Mouse (Mus musculus): ENCODE measurements at regions not wholly inside any gene's neighbourhood (a gene's known extent, or its start where the extent isn't known, plus 50 kb on each side); places are given as distances from the start of the nearest gene placed in this dataset.

- no peak for ATAC-seq (replicated peaks; ENCODE audit: insufficient number of reproducible peaks, low FRiP score, low TSS enrichment, poor library complexity, severe bottlenecking)
Observed at GRCm38 (mm10) chr3:147852830-147853229, 1000.7 kb downstream of the Ttll7 start.

- ATAC-seq (replicated peaks; ENCODE audit: insufficient number of reproducible peaks, low FRiP score, low TSS enrichment, poor library complexity, severe bottlenecking): 0 out of 2 replicates have a peak, but pooled peaks have one; percentile 5
Observed at GRCm38 (mm10) chr3:147841357-147841756, 989.2 kb downstream of the Ttll7 start.

DNA sequence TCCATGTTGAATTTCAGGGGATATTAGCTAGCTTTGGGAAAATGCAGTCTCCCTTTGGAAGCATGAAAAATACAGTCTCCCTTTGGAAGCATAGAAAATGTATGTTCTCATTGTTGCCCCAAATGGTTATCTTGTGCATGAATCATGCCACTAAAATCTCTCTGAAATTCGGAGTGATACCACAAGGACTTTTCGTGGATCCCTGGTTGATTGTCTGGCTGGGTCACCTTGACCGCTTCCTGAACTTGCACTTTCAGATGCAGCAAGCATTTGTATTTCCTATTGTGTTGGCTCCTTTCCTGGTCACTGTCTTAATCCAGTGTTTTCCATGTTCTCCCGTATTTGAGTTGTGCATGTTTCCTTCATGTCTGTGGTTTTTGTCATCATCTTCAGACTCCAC lies 986.6 kb downstream of the Ttll7 start:
- ATAC-seq (replicated peaks; ENCODE audit: insufficient number of reproducible peaks, low FRiP score, low TSS enrichment, poor library complexity, severe bottlenecking): no peak

GRCm38 (mm10) chr3:147835716-147836115 lies 983.5 kb downstream of the Ttll7 start:
- no peak for ATAC-seq (replicated peaks; ENCODE audit: insufficient number of reproducible peaks, low FRiP score, low TSS enrichment, poor library complexity, severe bottlenecking)

DNA sequence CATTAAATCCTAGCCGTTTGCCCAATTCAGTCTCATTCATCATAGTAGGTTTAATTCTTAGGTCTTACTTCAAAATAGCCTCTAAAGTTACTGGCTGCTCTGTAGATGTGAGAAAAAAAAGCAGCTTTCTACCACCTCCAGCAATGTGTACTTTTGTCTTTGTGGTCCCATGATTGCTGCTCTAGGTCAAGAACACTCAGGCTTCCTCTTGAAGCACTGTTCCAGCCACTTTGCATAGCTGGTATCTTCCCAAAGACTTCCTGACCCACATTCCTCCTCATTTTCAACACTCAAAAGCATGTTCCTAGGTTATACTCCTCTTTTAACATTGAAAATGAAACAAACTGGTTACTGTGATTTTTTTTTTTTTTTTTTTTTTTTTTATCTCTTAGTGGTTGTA lies 973.2 kb downstream of the Ttll7 start:
- no peak for ATAC-seq (replicated peaks; ENCODE audit: insufficient number of reproducible peaks, low FRiP score, low TSS enrichment, poor library complexity, severe bottlenecking)

- ATAC-seq (replicated peaks; ENCODE audit: insufficient number of reproducible peaks, low FRiP score, low TSS enrichment, poor library complexity, severe bottlenecking): no peak
Observed at GRCm38 (mm10) chr3:147824451-147824850, 972.3 kb downstream of the Ttll7 start.

- ATAC-seq (replicated peaks; ENCODE audit: insufficient number of reproducible peaks, low FRiP score, low TSS enrichment, poor library complexity, severe bottlenecking): no peak
Observed at GRCm38 (mm10) chr3:147814080-147814650, 962.0 kb downstream of the Ttll7 start.

DNA sequence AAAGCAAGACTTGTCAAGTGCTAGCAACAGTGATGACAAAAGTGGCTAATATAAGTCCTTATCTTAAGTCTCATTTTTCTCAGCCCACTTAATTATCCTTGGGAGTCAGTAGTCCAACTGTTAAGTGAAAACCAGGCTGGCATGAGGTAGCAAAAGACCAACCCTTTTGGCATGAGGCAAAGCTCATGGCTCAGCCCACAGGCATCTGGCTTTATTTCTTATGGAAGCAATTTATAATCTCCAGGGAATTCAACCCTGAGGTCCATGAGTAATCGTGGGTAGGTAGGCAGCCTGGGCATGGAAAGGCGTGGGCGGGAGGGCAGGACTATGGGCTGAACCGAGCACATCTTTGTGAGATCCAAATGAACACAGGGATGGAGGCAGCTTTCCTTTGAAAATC lies 950.4 kb downstream of the Ttll7 start:
- no peak for ATAC-seq (replicated peaks; ENCODE audit: insufficient number of reproducible peaks, low FRiP score, low TSS enrichment, poor library complexity, severe bottlenecking)

DNA sequence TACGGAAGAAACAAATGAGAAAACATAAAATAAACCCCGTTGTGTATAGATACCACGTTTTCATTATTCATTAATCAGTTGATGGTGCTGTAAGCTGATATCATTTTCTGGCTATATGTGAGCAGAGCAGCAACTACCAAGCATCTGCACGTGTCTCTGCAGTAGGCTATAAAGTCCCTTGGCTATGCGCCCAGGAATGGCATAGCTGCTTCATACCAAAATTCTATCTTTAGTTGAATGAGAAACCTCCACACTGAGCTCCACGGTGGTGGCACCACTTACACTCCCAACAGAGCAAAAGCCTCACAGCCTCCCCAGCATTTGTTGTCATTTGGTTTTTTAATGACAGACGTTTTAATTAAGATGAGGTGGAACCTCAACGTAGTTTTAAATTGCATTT lies 944.4 kb downstream of the Ttll7 start:
- ATAC-seq (replicated peaks; ENCODE audit: insufficient number of reproducible peaks, low FRiP score, low TSS enrichment, poor library complexity, severe bottlenecking): no peak

GRCm38 (mm10) chr3:147795116-147795515 lies 942.9 kb downstream of the Ttll7 start:
- ATAC-seq (replicated peaks; ENCODE audit: insufficient number of reproducible peaks, low FRiP score, low TSS enrichment, poor library complexity, severe bottlenecking): no peak

DNA sequence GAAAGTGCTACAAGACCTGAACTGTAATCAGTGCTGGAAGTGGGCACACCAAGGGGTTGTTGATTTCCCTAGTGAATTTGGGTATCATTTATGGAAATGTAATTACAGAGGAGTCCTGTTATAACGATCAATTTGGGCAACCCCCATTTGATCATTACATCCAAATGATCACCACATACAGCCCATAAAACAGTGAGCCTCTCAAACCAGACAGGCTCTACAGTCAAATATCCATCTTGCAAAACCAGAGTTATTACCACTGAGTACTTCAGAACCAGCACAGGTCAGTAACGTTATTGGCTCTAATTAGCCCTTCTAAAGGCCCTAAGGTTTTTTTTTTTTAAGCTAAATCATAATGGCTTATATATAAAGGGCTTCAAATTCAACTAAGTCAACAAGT lies 934.4 kb downstream of the Ttll7 start:
- ATAC-seq (replicated peaks; ENCODE audit: insufficient number of reproducible peaks, low FRiP score, low TSS enrichment, poor library complexity, severe bottlenecking): no peak

DNA sequence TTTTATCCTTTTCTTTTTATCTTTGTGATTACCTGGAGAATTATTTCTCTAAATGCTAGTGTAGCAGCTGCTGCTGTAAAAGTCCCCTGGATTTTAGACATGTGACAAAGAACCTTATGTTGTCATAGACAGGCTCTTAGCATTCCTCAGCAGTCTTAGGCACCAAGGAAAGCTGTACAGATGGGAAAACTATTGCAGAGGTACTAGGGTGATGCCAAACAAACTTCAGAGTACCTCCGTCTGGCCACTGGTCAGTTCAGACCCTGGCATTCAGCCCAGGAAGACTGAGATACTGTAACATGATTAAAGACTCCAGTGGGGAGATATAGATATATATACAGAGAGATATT lies 898.6 kb downstream of the Ttll7 start:
- no peak for ATAC-seq (replicated peaks; ENCODE audit: insufficient number of reproducible peaks, low FRiP score, low TSS enrichment, poor library complexity, severe bottlenecking)

DNA sequence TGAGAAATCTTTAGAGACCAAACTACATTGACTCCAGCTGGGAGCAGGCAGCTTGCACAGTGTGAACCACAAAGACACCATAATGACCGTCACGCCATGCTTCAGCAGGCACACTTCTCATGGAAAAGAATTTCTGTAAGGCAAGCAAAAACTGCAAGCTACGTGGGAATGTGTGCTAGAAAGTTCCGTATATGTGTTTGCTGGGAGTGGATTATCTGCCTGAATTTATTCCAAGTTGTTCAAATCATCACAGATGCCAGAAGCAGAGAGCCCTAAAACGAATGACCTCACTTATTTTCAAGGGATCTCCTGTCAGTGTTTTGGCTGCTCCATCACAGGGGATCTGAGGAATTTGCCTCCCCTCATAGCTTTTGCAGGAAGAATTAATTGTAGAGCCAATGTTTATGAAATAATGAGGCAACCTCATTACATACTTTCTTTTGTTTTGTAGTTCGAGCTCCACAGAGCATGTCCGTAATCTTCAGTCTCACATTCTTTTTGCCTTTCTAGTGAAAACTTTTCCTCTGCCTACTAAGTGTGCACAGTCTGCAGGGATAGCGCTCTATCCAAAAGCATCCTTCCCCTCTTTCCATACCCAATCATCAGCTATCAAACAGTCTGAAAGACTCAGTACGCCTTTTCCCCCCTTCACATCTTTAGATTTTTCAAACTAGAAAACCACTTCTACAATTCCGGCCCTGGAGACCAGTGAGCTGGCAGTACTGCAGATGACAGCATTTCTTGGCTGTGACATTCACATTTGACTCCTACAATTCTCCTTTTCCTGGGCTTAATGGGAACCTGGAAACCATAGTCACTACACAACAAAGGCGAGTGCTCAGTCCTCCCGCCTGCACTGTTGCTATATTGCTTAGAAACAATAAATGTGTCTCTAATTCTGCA lies 898.0 kb downstream of the Ttll7 start:
- no peak for ATAC-seq (replicated peaks; ENCODE audit: insufficient number of reproducible peaks, low FRiP score, low TSS enrichment, poor library complexity, severe bottlenecking)

- ATAC-seq (replicated peaks; ENCODE audit: insufficient number of reproducible peaks, low FRiP score, low TSS enrichment, poor library complexity, severe bottlenecking): no peak
Observed at GRCm38 (mm10) chr3:147749442-147749841, 897.3 kb downstream of the Ttll7 start.

- ATAC-seq (replicated peaks; ENCODE audit: insufficient number of reproducible peaks, low FRiP score, low TSS enrichment, poor library complexity, severe bottlenecking): no peak
Observed at GRCm38 (mm10) chr3:147736673-147737439, 884.7 kb downstream of the Ttll7 start.

DNA sequence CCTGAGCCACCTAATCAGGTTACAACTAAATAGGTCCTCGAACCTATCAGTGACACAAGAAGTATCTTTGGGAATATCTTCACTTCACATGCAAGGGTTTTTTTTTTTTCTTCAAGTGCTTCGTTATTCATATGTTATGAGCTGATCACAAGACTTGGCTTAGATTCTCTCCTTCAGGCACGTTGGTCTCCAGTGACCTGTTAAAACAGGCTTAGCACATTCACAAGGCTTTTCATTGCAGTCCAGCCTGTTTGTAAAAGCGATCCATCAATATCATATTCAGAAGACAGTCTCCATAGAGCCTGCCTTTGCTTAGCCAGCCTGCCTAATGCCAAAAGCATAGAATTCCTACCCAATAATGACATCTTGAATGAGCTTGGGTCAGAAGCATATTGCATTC lies 864.2 kb downstream of the Ttll7 start:
- ATAC-seq (replicated peaks; ENCODE audit: insufficient number of reproducible peaks, low FRiP score, low TSS enrichment, poor library complexity, severe bottlenecking): no peak

GRCm38 (mm10) chr3:147707401-147707801 lies 855.2 kb downstream of the Ttll7 start:
- ATAC-seq (replicated peaks; ENCODE audit: insufficient number of reproducible peaks, low FRiP score, low TSS enrichment, poor library complexity, severe bottlenecking): no peak

- ATAC-seq (replicated peaks; ENCODE audit: insufficient number of reproducible peaks, low FRiP score, low TSS enrichment, poor library complexity, severe bottlenecking): no peak
Observed at GRCm38 (mm10) chr3:147683730-147684129, 831.6 kb downstream of the Ttll7 start.

GRCm38 (mm10) chr3:147680299-147680698 lies 828.1 kb downstream of the Ttll7 start:
- no peak for ATAC-seq (replicated peaks; ENCODE audit: insufficient number of reproducible peaks, low FRiP score, low TSS enrichment, poor library complexity, severe bottlenecking)

DNA sequence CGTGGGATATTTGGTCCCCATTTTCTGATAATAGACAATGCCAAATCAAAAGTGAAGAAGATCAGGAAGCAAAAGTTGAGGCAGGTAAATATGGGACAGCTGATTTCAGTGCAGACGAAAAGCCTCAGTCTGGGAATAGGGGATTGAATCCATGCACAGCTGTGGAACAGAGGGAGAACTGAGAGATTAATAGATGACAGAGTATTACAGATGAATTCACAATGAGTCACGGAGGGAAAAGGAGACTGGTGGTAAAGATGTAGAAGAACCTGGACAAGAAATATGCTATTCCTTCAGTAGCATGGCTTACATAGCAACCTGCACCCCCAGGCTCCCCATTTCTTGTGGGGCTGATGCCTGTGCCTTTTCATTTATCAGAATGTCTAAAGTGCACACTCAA lies 810.4 kb downstream of the Ttll7 start:
- ATAC-seq (replicated peaks; ENCODE audit: insufficient number of reproducible peaks, low FRiP score, low TSS enrichment, poor library complexity, severe bottlenecking): no peak

Measured in monocyte, adult 5-6 weeks (primary cell).